Mouse (Mus musculus): ENCODE data around the gene Hs3st3a1. TPM values are rescaled to one million over a fixed set of nuclear protein-coding genes. Genes with fewer than 3 reads are reported as not detected.

The Hs3st3a1 gene
- polyA plus RNA-seq, 2 experiments from 2014 or later: not detected

DNA sequence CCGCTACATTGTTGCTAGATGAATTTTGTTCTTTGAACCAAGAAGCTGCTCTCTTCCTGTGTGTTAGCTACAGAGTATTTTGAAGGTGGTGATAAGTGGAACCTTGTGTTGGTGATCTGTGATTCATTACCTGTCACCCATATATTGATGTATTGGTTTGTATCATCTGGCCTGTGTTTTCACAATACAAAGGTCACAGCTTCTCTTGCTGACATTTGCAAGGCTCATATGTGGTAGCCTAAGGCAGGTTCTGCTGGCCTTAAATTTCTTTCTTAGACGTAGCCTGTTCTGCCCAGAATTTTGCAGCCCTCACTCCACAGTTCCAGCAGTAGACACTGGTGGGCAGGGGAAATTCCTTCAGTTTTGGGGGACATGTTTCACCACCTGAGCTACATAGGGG is 125.3 kb downstream of the Hs3st3a1 start:
- ATAC-seq: no peak

DNA sequence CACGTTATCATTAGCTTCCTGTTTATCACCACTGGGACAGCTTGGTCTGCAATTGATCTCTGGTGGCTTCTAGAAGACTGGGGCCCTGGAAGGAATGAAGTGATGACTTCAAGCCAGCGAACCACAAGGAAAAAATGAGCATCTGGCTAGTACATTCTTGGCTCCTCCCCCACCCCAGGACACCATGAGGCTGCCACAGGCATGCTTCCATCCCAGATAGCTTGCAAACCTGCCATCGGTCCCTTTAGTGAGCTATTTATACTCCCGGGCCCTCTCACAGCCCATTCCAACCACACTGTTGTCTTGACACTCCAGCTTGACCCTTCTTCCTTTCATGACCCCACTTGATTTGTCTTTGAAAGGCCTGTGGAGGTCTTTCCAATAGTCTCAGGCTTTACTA is 127.6 kb downstream of the Hs3st3a1 start:
- no peak for ATAC-seq

Other genes with a start within 250 kb of the Hs3st3a1 start
- gene F930015N05Rik, start 1.3 kb downstream of the Hs3st3a1 start, polyA plus RNA-seq (2017; shearing (Covaris generic)): not detected

Data from activated CD4-positive, CD25-positive, alpha-beta regulatory T cell, adult 4 months (primary cell).